Mouse (Mus musculus): ENCODE measurements at regions not wholly inside any gene's neighbourhood (a gene's known extent, or its start where the extent isn't known, plus 50 kb on each side); places are given as distances from the start of the nearest gene placed in this dataset.

- Histone ChIP-seq H3K4me3 (replicated peaks) (no peak overlapping the region), H3K27me3 (replicated peaks) (peaks cover 48% of the 10 kb centered on the region), H3K9me3 (no peaks in the 10 kb centered on the region), H3K4me1 (peaks cover 15% of the 10 kb centered on the region), H3K36me3 (replicated peaks; ENCODE audit: low read length) (no peaks in the 10 kb centered on the region)
- TF ChIP-seq GATA1 (IDR thresholded peaks at IDR 0.05; ENCODE audit: borderline replicate concordance, low read length) (no peak), FLI1 (IDR thresholded peaks at IDR 0.05; ENCODE audit: low read length) (no peak)
These were observed 83.7 kb upstream of the Ppp2r5a start for GRCm38 (mm10) chr1:191486766-191487165.

- H3K4me1 ChIP-seq: peaks cover 19% of the 10 kb centered on the region
- no peak overlapping the region for H3K4me3 ChIP-seq (replicated peaks)
- H3K27me3 ChIP-seq (replicated peaks): peaks cover 32% of the 10 kb centered on the region
- no peak for TF ChIP-seq FLI1 (IDR thresholded peaks at IDR 0.05; ENCODE audit: low read length)
- H3K9me3 ChIP-seq: no peaks in the 10 kb centered on the region
- H3K36me3 ChIP-seq (replicated peaks; ENCODE audit: low read length): no peaks in the 10 kb centered on the region
These were observed 81.8 kb upstream of the Ppp2r5a start for GRCm38 (mm10) chr1:191484726-191485425.

- TF ChIP-seq FLI1 (IDR thresholded peaks at IDR 0.05; ENCODE audit: low read length): no peak
- no peak for TF ChIP-seq GATA1 (IDR thresholded peaks at IDR 0.05; ENCODE audit: borderline replicate concordance, low read length)
- H3K27me3 ChIP-seq (replicated peaks): peaks cover 11% of the 10 kb centered on the region
- H3K36me3 ChIP-seq (replicated peaks; ENCODE audit: low read length): no peaks in the 10 kb centered on the region
- peaks cover 41% of the 10 kb centered on the region for H3K4me1 ChIP-seq
- no peaks in the 10 kb centered on the region for H3K9me3 ChIP-seq
- peak overlapping the region; percentile 81 for H3K4me3 ChIP-seq (replicated peaks)
These were observed 76.9 kb upstream of the Ppp2r5a start for GRCm38 (mm10) chr1:191479906-191480379.

- no peak for TF ChIP-seq GATA1 (IDR thresholded peaks at IDR 0.05; ENCODE audit: borderline replicate concordance, low read length)
- TF ChIP-seq FLI1 (IDR thresholded peaks at IDR 0.05; ENCODE audit: low read length): no peak
- peaks cover 48% of the 10 kb centered on the region for H3K4me1 ChIP-seq
- no peak overlapping the region for H3K4me3 ChIP-seq (replicated peaks)
- H3K27me3 ChIP-seq (replicated peaks): peaks cover 4% of the 10 kb centered on the region
- no peaks in the 10 kb centered on the region for H3K9me3 ChIP-seq
- no peaks in the 10 kb centered on the region for H3K36me3 ChIP-seq (replicated peaks; ENCODE audit: low read length)
These were observed 69.5 kb upstream of the Ppp2r5a start for GRCm38 (mm10) chr1:191472551-191472950.

GRCm38 (mm10) chr1:191471489-191471888 is 68.4 kb upstream of the Ppp2r5a start:
- TF ChIP-seq FLI1 (IDR thresholded peaks at IDR 0.05; ENCODE audit: low read length): no peak
- TF ChIP-seq GATA1 (IDR thresholded peaks at IDR 0.05; ENCODE audit: borderline replicate concordance, low read length): no peak
- Histone ChIP-seq H3K4me3 (replicated peaks) (no peak overlapping the region), H3K4me1 (peaks cover 54% of the 10 kb centered on the region), H3K27me3 (replicated peaks) (peaks cover 4% of the 10 kb centered on the region), H3K36me3 (replicated peaks; ENCODE audit: low read length) (no peaks in the 10 kb centered on the region), H3K9me3 (no peaks in the 10 kb centered on the region)

GRCm38 (mm10) chr1:191470190-191470985 is 67.3 kb upstream of the Ppp2r5a start:
- Histone ChIP-seq H3K9me3 (no peaks in the 10 kb centered on the region), H3K4me1 (peaks cover 48% of the 10 kb centered on the region), H3K27me3 (replicated peaks) (peaks cover 4% of the 10 kb centered on the region), H3K36me3 (replicated peaks; ENCODE audit: low read length) (no peaks in the 10 kb centered on the region), H3K4me3 (replicated peaks) (peak overlapping the region; percentile 80)
- TF ChIP-seq FLI1 (IDR thresholded peaks at IDR 0.05; ENCODE audit: low read length) (no peak), GATA1 (IDR thresholded peaks at IDR 0.05; ENCODE audit: borderline replicate concordance, low read length) (no peak)

- TF ChIP-seq GATA1 (IDR thresholded peaks at IDR 0.05; ENCODE audit: borderline replicate concordance, low read length): no peak
- TF ChIP-seq FLI1 (IDR thresholded peaks at IDR 0.05; ENCODE audit: low read length): no peak
- Histone ChIP-seq H3K9me3 (no peaks in the 10 kb centered on the region), H3K36me3 (replicated peaks; ENCODE audit: low read length) (no peaks in the 10 kb centered on the region), H3K27me3 (replicated peaks) (peaks cover 2% of the 10 kb centered on the region), H3K4me3 (replicated peaks) (peak overlapping the region; percentile 35), H3K4me1 (peaks cover 41% of the 10 kb centered on the region)
These were observed 65.9 kb upstream of the Ppp2r5a start for GRCm38 (mm10) chr1:191468837-191469529.

- no peaks in the 10 kb centered on the region for H3K27me3 ChIP-seq (replicated peaks)
- TF ChIP-seq FLI1 (IDR thresholded peaks at IDR 0.05; ENCODE audit: low read length): no peak
- TF ChIP-seq GATA1 (IDR thresholded peaks at IDR 0.05; ENCODE audit: borderline replicate concordance, low read length): no peak
- no peak overlapping the region for H3K4me3 ChIP-seq (replicated peaks)
- no peaks in the 10 kb centered on the region for H3K9me3 ChIP-seq
- H3K36me3 ChIP-seq (replicated peaks; ENCODE audit: low read length): no peaks in the 10 kb centered on the region
- H3K4me1 ChIP-seq: peaks cover 55% of the 10 kb centered on the region
These were observed 63.2 kb upstream of the Ppp2r5a start for GRCm38 (mm10) chr1:191466261-191466660.

- H3K4me3 ChIP-seq (replicated peaks): no peak overlapping the region
- no peaks in the 10 kb centered on the region for H3K9me3 ChIP-seq
- peaks cover 55% of the 10 kb centered on the region for H3K4me1 ChIP-seq
- H3K27me3 ChIP-seq (replicated peaks): no peaks in the 10 kb centered on the region
- no peaks in the 10 kb centered on the region for H3K36me3 ChIP-seq (replicated peaks; ENCODE audit: low read length)
- TF ChIP-seq FLI1 (IDR thresholded peaks at IDR 0.05; ENCODE audit: low read length): no peak
- TF ChIP-seq GATA1 (IDR thresholded peaks at IDR 0.05; ENCODE audit: borderline replicate concordance, low read length): no peak
These were observed 62.7 kb upstream of the Ppp2r5a start for GRCm38 (mm10) chr1:191465723-191466122.
